Mouse (Mus musculus): ENCODE measurements around the gene Tekt3. TPM values are rescaled to one million over a fixed set of nuclear protein-coding genes. Genes with fewer than 3 reads are reported as not detected.

Gene Tekt3
- total and polyA plus RNA-seq, 3 experiments: not detected

GRCm38 (mm10) chr11:63092271-63092670 lies 30.8 kb downstream of the Tekt3 start:
- H3K4me3 ChIP-seq: no peak overlapping the region
- TF ChIP-seq POLR2A (IDR thresholded peaks at IDR 0.05; ENCODE audit: insufficient read depth, low read depth, low read length) (no peak), CTCF (IDR thresholded peaks at IDR 0.05) (no peak), EP300 (IDR thresholded peaks at IDR 0.05; ENCODE audit: insufficient read depth, low read depth, low read length) (no peak)
- H3K4me1 ChIP-seq (ENCODE audit: control insufficient read depth, insufficient read depth, low read length): no peaks in the 10 kb centered on the region; the same call in 1 of the 2 replicates
- H3K27me3 ChIP-seq (ENCODE audit: control insufficient read depth, insufficient read depth, low read length): no peaks in the 10 kb centered on the region
- no peaks in the 10 kb centered on the region for H3K36me3 ChIP-seq (ENCODE audit: control insufficient read depth, insufficient read depth, low read length)
- WGBS: 56% methylated on average over 5 of the region's 5 CpGs
- H3K9ac ChIP-seq (ENCODE audit: low read depth, low read length): no peak overlapping the region
- DNase-seq: no peak
- no peak overlapping the region for H3K27ac ChIP-seq
- intact Hi-C loops (cut with DNase I): no loop called here
- no peaks in the 10 kb centered on the region for H3K79me2 ChIP-seq (replicated peaks; ENCODE audit: control insufficient read depth, insufficient read depth, low read length)

DNA sequence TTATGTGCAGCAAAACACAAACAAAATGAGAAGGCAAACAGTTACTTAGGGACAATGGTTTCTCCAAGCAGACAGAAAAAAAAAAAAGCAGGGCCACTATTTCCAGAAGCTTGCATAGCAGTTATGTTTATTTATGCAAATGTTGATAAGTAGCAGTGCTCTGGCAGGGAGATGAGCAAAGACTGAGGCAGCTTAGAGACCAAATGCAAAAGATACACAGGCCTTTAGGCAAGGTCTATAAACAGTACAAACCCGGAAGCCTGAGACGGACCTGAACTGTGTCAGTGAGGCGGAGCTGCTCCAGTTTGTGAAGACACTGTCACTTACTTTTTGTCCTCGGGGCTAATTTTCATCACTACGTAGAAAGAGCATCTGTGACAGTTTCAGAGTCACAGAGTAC lies 32.1 kb downstream of the Tekt3 start:
- Histone ChIP-seq H3K36me3 (ENCODE audit: control insufficient read depth, insufficient read depth, low read length) (no peaks in the 10 kb centered on the region), H3K27ac (no peak overlapping the region), H3K9ac (ENCODE audit: low read depth, low read length) (no peak overlapping the region), H3K4me1 (ENCODE audit: control insufficient read depth, insufficient read depth, low read length) (no peaks in the 10 kb centered on the region; the same call in 1 of the 2 replicates), H3K79me2 (replicated peaks; ENCODE audit: control insufficient read depth, insufficient read depth, low read length) (no peaks in the 10 kb centered on the region), H3K27me3 (ENCODE audit: control insufficient read depth, insufficient read depth, low read length) (no peaks in the 10 kb centered on the region), H3K4me3 (no peak overlapping the region)
- no peak for DNase-seq
- intact Hi-C loops (cut with DNase I): no loop called here
- no peak for TF ChIP-seq EP300 (IDR thresholded peaks at IDR 0.05; ENCODE audit: insufficient read depth, low read depth, low read length)
- TF ChIP-seq POLR2A (IDR thresholded peaks at IDR 0.05; ENCODE audit: insufficient read depth, low read depth, low read length): no peak
- no peak for TF ChIP-seq CTCF (IDR thresholded peaks at IDR 0.05)
- 76% methylated on average over 5 of the region's 5 CpGs for WGBS

DNA sequence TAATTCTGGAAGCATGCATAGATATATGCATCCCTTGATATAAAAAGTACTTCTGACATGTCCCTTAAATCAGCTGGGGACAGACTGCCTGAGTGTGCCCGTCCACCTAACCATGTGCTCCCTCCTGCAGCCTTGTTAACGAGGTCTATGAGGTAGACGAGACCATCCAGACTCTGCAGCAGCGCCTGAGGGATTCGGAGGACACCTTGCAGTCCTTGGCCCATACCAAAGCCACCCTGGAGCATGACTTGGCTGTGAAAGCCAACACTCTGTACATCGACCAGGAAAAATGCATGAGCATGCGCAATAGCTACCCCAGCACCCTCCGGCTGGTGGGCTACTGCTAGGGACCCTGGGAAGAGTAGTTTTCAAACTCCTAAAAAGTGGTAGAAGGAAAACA lies 33.0 kb downstream of the Tekt3 start:
- DNase-seq: no peak
- no peaks in the 10 kb centered on the region for H3K27me3 ChIP-seq (ENCODE audit: control insufficient read depth, insufficient read depth, low read length)
- no peaks in the 10 kb centered on the region for H3K36me3 ChIP-seq (ENCODE audit: control insufficient read depth, insufficient read depth, low read length)
- TF ChIP-seq EP300 (IDR thresholded peaks at IDR 0.05; ENCODE audit: insufficient read depth, low read depth, low read length): no peak
- TF ChIP-seq POLR2A (IDR thresholded peaks at IDR 0.05; ENCODE audit: insufficient read depth, low read depth, low read length): no peak
- TF ChIP-seq CTCF (IDR thresholded peaks at IDR 0.05): no peak
- no peak overlapping the region for H3K4me3 ChIP-seq
- intact Hi-C loops (cut with DNase I): no loop called here
- H3K27ac ChIP-seq: no peak overlapping the region
- H3K4me1 ChIP-seq (ENCODE audit: control insufficient read depth, insufficient read depth, low read length): no peaks in the 10 kb centered on the region; the same call in 1 of the 2 replicates
- WGBS: 93% methylated on average over 8 of the region's 8 CpGs
- H3K9ac ChIP-seq (ENCODE audit: low read depth, low read length): no peak overlapping the region
- no peaks in the 10 kb centered on the region for H3K79me2 ChIP-seq (replicated peaks; ENCODE audit: control insufficient read depth, insufficient read depth, low read length)

- no peak overlapping the region for H3K9ac ChIP-seq (ENCODE audit: low read depth, low read length)
- H3K4me1 ChIP-seq (ENCODE audit: control insufficient read depth, insufficient read depth, low read length): no peaks in the 10 kb centered on the region
- H3K36me3 ChIP-seq (ENCODE audit: control insufficient read depth, insufficient read depth, low read length): no peaks in the 10 kb centered on the region
- intact Hi-C loops (cut with DNase I): no loop called here
- H3K79me2 ChIP-seq (replicated peaks; ENCODE audit: control insufficient read depth, insufficient read depth, low read length): no peaks in the 10 kb centered on the region
- no peak for TF ChIP-seq CTCF (IDR thresholded peaks at IDR 0.05)
- no peak for TF ChIP-seq POLR2A (IDR thresholded peaks at IDR 0.05; ENCODE audit: insufficient read depth, low read depth, low read length)
- TF ChIP-seq EP300 (IDR thresholded peaks at IDR 0.05; ENCODE audit: insufficient read depth, low read depth, low read length): no peak
- DNase-seq: no peak
- 83% methylated on average over 3 of the region's 3 CpGs for WGBS
- H3K4me3 ChIP-seq: no peak overlapping the region
- H3K27ac ChIP-seq: no peak overlapping the region
- no peaks in the 10 kb centered on the region for H3K27me3 ChIP-seq (ENCODE audit: control insufficient read depth, insufficient read depth, low read length)
Observed at GRCm38 (mm10) chr11:63098016-63098415, 36.6 kb downstream of the Tekt3 start.

DNA sequence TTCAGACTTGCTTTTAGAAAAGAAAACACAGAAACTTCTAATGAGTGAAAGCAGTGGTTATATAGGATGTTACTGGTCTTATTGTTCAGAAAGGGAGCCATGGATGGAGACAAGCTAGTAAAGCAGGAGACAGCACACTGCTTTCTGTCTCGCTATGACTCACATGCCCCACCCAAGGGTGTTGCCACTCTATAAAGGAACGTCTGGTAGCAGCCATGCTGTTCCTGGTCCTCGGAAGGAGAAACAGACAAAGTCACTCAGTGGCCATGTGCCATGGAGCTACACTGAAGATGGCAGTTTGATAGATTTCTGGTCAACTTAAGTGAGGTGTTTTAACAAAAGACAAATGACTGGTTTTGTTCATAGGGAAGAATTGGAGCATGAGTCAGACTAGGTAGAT lies 37.9 kb downstream of the Tekt3 start:
- H3K9ac ChIP-seq (ENCODE audit: low read depth, low read length): no peak overlapping the region
- intact Hi-C loops (cut with DNase I): no loop called here
- 56% methylated on average over 3 of the region's 3 CpGs for WGBS
- no peak for TF ChIP-seq CTCF (IDR thresholded peaks at IDR 0.05)
- H3K27me3 ChIP-seq (ENCODE audit: control insufficient read depth, insufficient read depth, low read length): no peaks in the 10 kb centered on the region
- no peak for DNase-seq
- no peaks in the 10 kb centered on the region for H3K36me3 ChIP-seq (ENCODE audit: control insufficient read depth, insufficient read depth, low read length)
- H3K4me3 ChIP-seq: no peak overlapping the region
- H3K4me1 ChIP-seq (ENCODE audit: control insufficient read depth, insufficient read depth, low read length): no peaks in the 10 kb centered on the region
- no peaks in the 10 kb centered on the region for H3K79me2 ChIP-seq (replicated peaks; ENCODE audit: control insufficient read depth, insufficient read depth, low read length)
- no peak overlapping the region for H3K27ac ChIP-seq

DNA sequence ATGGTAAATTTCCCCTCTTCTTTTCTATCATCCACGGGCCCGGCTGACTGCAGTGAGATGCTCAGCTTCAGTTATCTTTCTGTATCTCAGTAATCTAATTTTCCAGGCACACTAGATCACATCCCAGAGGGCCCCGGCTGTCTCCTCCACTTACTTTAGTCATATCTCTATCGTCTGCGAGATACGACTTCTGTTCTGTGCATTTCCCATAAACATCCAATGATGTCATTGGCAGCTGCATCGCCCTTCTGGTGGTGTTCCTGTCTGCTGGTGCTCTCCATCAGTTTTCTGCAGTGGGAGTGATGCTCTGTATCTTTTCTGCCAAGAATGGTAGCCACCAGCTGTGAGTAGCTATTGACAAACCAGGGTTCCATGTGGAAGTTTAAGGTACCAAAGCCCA lies 41.8 kb downstream of the Tekt3 start:
- H3K4me3 ChIP-seq: no peak overlapping the region
- no peaks in the 10 kb centered on the region for H3K36me3 ChIP-seq (ENCODE audit: control insufficient read depth, insufficient read depth, low read length)
- no peaks in the 10 kb centered on the region for H3K79me2 ChIP-seq (replicated peaks; ENCODE audit: control insufficient read depth, insufficient read depth, low read length)
- intact Hi-C loops (cut with DNase I): no loop called here
- no peak for TF ChIP-seq POLR2A (IDR thresholded peaks at IDR 0.05; ENCODE audit: insufficient read depth, low read depth, low read length)
- H3K9ac ChIP-seq (ENCODE audit: low read depth, low read length): no peak overlapping the region
- no peaks in the 10 kb centered on the region for H3K27me3 ChIP-seq (ENCODE audit: control insufficient read depth, insufficient read depth, low read length)
- WGBS: 57% methylated on average over 7 of the region's 7 CpGs
- H3K4me1 ChIP-seq (ENCODE audit: control insufficient read depth, insufficient read depth, low read length): no peaks in the 10 kb centered on the region
- DNase-seq: no peak
- no peak overlapping the region for H3K27ac ChIP-seq
